Mouse (Mus musculus): ENCODE results near the gene Actl10.

DNA sequence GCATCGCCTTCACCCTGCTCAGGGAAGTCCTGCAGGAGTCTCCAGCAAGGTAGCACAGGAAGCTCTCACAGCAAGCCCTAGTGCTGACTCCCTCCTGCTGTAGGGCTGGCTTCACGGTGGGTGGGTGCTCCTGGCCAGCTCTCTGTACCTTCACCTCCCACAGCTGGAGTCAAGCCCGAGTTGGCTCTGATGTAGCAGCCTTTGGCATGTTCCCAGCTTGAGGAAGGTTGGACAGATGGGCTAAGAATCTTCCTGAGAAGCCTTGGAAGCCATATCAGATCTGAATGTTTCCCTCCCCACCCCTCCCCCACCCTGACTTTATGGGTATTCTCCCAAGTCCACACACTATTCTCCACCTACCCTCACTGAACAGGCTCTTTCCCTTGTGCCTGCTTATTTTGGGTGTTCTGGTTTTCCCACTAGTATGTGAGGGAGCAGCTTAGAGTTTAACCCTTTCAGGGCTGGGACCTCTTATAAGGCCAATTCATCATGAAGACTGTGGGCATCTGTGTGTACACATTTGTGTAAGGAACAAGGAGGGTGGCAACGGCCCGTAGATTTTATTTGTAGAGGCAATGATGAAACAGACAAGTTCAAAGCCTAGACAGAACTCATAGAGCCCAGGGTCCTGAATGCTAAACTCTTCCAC, 5.7 kb downstream of the Actl10 start:
- TF ChIP-seq CTCF (IDR thresholded peaks at IDR 0.05; ENCODE audit: control insufficient read depth, insufficient read depth, insufficient replicate concordance, low read depth, low read length) (no peak), POLR2A (IDR thresholded peaks at IDR 0.05; ENCODE audit: control insufficient read depth, low read depth, low read length) (no peak)

All from testis, adult 2 months (tissue).